Mouse (Mus musculus): ENCODE measurements around the gene Pitpnm2.

Gene Pitpnm2

GRCm38 (mm10) chr5:124249614-124250591 lies at the start of gene Pitpnm2:
TSS of gene Pitpnm2 (minus strand) at chr5:124249760.
- peak; percentile 26 for DNase-seq (ENCODE audit: low spot score)

- peak; percentile 15 for DNase-seq (ENCODE audit: low spot score)
Observed at GRCm38 (mm10) chr5:124299307-124299706, 49.7 kb upstream of the Pitpnm2 start.

- DNase-seq (ENCODE audit: low spot score), result no peak
Observed at GRCm38 (mm10) chr5:124296475-124296874, 46.9 kb upstream of the Pitpnm2 start.

GRCm38 (mm10) chr5:124293967-124294366 lies 44.4 kb upstream of the Pitpnm2 start:
- DNase-seq (ENCODE audit: low spot score), result no peak

- DNase-seq (ENCODE audit: low spot score), result no peak
Observed at GRCm38 (mm10) chr5:124290216-124290615, 40.7 kb upstream of the Pitpnm2 start.

- no peak for DNase-seq (ENCODE audit: low spot score)
Observed at GRCm38 (mm10) chr5:124287616-124288247, 38.2 kb upstream of the Pitpnm2 start.

- DNase-seq (ENCODE audit: low spot score), result no peak
Observed at GRCm38 (mm10) chr5:124284330-124284729, 34.8 kb upstream of the Pitpnm2 start.

- no peak for DNase-seq (ENCODE audit: low spot score)
Observed at GRCm38 (mm10) chr5:124282854-124283253, 33.3 kb upstream of the Pitpnm2 start.

GRCm38 (mm10) chr5:124270226-124270625 lies 20.7 kb upstream of the Pitpnm2 start:
- DNase-seq (ENCODE audit: low spot score), result no peak

- no peak for DNase-seq (ENCODE audit: low spot score)
Observed at GRCm38 (mm10) chr5:124269661-124270060, 20.1 kb upstream of the Pitpnm2 start.

GRCm38 (mm10) chr5:124267652-124268051 lies 18.1 kb upstream of the Pitpnm2 start:
- no peak for DNase-seq (ENCODE audit: low spot score)

- DNase-seq (ENCODE audit: low spot score), result no peak
Observed at GRCm38 (mm10) chr5:124266821-124267220, 17.3 kb upstream of the Pitpnm2 start.

GRCm38 (mm10) chr5:124263246-124263645 lies 13.7 kb upstream of the Pitpnm2 start:
- DNase-seq (ENCODE audit: low spot score), result no peak

GRCm38 (mm10) chr5:124262090-124262489 lies 12.5 kb upstream of the Pitpnm2 start:
- no peak for DNase-seq (ENCODE audit: low spot score)

- no peak for DNase-seq (ENCODE audit: low spot score)
Observed at GRCm38 (mm10) chr5:124259133-124259532, 9.6 kb upstream of the Pitpnm2 start.

- DNase-seq (ENCODE audit: low spot score), result no peak
Observed at GRCm38 (mm10) chr5:124258026-124258425, 8.5 kb upstream of the Pitpnm2 start.

- no peak for DNase-seq (ENCODE audit: low spot score)
Observed at GRCm38 (mm10) chr5:124255141-124255540, 5.6 kb upstream of the Pitpnm2 start.

- no peak for DNase-seq (ENCODE audit: low spot score)
Observed at GRCm38 (mm10) chr5:124253555-124253954, 4.0 kb upstream of the Pitpnm2 start.

GRCm38 (mm10) chr5:124252580-124253320 lies 3.2 kb upstream of the Pitpnm2 start:
- DNase-seq (ENCODE audit: low spot score), result no peak

GRCm38 (mm10) chr5:124251070-124251469 lies 1.5 kb upstream of the Pitpnm2 start:
- DNase-seq (ENCODE audit: low spot score), result no peak

GRCm38 (mm10) chr5:124248845-124249613 lies 531 bp downstream of the Pitpnm2 start:
- peak; percentile 36 for DNase-seq (ENCODE audit: low spot score)

Measured in ovary, postnatal 14 days (tissue).